Mouse (Mus musculus): Measurements from ENCODE around the gene Fis1.
A peak's percentile ranks its signal among the peaks of the same experiment; 100 is the strongest.
"Not testable (repeated sequence)": the region's sequence is repeated elsewhere in the genome, so short reads cannot be mapped to it uniquely, and the experiment has no call there.

Fis1 gene

DNA sequence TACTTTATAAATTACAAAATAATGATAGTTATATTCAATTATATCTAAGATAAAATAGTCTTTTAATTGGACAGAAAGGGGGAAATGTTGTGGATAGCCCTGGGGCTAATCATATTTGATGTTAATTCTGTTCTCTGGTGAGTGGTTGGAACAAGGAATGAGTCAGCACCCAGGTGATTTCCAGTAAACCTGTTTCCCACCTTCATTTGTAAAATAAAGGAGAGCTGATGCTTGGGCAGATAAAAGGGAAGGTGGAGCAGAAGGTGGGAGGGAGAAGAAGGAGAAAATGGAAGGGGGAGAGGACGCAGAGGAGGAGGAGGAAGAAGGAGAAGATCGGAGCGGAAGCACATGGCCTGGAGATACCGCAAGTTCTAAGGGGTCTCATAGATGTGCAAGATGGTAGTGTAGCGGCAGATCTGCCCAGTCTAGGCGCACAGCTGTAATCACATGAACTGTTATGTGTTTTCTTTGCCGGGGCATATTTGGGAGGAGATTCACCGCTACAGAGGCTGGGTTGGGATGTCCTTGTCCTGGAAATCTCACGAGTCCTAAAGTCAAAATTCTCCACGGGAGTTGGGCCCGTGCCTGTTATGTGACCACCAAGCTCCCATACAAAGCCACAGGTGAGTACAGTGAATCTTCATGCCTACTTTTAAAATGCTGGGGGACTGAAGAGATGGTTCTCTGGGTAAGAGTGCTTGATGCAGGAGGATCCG is 12.1 kb upstream of the Fis1 start:
- no peak for DNase-seq (ENCODE audit: low spot score in 2 of 2)

DNA sequence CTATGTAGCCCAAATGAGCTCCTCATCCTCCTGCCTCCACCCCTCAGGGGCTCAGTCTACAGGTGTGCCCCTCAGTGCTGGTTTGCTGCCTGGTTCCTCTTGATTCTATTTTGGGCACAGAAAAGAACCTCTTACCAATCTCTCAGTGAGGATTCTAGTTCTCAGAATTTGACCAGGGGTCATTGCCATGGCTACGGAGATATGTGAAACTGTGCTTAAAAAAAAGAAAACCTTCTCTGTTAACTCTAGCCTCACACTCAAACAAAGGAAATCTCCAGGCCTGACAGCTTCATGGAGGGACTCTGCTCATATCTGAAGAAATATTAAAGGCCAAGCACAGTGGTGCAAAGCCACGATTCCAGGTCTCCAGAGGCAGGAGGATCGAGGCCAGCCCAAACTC is 10.3 kb upstream of the Fis1 start:
- no peak for DNase-seq (ENCODE audit: low spot score in 2 of 2)

DNA sequence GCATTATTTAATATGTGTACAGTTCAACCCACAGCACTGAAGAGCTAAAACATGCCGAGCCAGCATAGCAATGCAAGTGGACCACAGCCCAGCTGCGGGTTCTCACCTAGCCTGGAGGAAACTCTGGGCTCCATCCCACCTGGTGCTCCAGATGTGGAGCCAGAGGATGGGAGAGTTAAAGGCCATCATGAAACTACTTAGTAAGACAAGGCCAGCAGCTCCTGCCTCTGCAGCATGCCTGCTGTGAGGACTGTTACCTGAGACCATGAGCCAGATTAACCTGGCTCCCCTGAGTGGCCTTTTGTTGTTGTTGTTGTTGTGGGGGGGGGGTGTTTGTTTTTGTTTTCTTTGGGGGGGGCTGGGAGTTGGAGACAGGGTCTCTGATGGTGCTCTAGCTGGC is 9.7 kb upstream of the Fis1 start:
- DNase-seq (ENCODE audit: low spot score in 2 of 2), result no peak

DNA sequence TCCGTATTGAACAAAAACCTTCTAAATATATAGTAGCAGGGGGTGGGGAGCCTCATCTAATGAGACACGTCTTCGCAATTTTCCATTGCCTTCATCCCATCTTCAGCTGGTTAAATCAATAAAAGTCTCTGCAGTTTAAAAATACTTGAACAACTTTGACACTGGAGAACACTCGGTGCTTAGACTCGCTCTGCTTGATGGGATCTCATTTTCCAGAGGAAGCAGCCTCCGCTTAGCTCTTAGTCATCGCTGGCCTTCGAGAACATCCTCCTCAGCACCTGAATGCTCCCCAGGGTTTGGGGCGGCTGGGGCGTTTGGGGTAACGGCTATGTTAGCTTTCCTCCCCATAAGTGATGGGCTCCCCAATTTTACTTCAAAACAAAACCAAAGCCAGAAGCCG is 8.0 kb upstream of the Fis1 start:
- no peak for DNase-seq (ENCODE audit: low spot score in 2 of 2)

DNA sequence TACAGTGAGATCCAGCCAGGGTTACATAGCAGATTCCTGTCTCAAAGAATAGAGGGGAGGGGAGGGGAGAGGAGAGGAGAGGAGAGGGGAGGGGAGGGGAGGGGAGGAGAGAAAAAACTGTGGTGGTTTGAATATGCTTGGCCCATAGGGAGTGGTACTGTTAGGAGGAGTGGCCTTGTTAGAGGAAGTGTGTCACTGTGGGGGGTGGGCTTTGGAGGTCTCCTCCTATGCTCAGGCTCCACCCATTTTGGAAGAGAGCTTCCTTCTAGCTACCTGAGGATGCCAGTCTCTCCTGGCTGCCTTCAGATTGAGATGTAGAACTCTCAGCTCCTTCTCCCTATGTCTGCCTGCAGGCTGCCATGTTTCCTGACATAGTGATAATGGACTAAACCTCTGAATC is 5.2 kb upstream of the Fis1 start:
- no peak for DNase-seq (ENCODE audit: low spot score in 2 of 2)

DNA sequence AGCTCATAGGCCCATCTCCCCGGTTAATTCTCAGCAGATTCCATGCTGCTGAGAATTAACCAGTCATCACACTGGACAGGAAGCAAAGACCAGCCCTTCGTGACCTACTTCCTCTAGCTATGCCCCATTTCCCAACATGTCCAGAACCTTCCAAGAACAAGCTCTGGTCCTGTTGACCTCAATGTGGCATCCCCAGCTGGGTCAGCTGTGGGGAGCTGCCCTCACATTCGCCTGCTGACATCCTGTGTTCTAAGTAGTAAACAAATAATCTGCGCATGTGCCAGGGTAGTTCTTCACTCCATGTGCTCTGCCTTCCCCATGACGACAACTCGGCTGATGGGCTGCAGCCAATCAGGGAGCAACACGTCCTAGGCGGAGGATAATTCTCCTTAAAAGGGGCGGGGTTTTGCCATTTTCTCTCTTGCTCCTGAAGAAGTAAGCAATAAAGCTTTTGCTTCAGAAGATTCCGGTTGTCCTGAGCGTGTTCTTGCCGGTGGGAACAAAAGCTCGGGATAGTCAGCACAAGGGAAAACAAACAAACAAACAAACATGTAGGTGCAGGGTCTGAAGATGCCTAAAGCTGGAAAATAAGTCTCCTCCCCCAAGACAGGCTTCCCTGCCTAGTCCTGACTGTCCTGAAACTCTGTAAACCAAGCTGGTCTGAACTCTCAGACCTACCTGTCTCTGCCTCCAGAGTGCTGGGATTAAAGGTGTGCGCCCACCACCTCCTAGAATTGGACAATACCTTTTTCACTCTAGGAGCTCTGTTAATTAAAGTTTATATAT is 3.3 kb upstream of the Fis1 start:
- DNase-seq (ENCODE audit: low spot score in 2 of 2), result not testable (repeated sequence)

DNA sequence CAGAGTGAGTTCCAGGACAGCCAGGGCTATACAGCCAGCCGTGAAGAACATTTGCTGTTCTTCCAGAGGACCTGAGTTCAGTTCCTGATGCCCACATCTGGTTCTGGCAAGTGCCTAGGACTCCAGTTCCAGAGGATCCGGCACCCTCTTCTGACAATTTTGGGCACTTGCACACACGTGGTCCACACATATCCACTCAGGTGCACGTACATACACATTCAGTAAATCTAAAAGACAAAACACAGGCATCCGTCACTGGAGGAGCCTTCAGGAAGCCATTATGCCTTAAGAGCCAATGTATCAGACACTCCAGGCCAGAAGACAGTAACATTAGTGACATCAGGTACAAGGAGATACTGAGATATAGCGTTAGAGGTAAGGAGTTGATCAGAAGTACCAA is 2.6 kb upstream of the Fis1 start:
- no peak for DNase-seq (ENCODE audit: low spot score in 2 of 2)

DNA sequence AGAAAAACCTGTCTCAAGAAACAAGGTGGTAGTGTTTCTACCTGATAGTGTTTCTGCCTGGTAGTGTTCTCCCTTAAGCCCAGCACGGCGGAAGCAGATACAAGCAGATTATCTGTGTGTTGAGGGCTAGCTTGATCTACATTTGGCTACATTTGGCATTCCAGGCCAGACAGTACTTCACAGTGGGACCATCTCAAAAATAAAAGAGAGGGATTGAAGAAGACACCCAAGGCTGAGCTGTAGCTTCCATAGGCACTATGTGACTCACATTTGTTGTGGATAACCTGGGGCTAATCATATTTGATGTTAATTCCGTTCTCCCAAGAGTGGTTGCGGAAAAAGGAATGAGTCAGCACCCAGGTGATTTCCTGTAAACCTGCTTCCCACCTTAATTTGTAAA is 922 bp upstream of the Fis1 start:
- DNase-seq (ENCODE audit: low spot score in 2 of 2), result no peak

DNA sequence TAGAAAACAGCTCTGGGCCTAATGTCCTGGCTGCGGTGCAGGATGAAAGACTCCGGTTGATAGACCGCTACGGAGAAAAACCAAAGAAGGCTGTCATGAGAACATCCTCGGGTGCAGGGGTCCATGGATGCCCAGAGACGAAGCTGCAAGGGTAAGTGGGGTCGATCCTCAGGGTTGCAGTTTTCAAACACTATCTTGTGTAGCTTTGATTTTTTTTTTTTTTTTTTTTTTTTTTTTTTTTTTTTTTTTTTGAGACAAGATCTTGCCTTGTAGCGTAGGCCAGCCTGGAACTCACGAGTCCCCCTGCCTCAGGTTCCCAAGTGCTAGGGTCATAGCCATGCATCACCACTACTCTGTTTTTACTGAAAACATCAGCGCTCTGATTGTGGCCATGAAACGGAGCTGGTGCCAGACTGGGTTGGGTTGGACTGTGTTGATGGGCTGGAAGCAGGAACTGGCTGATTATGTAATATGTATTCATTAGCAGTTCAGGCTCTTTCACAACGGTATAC is 421 bp downstream of the Fis1 start:
- DNase-seq (ENCODE audit: low spot score in 2 of 2), result no peak

DNA sequence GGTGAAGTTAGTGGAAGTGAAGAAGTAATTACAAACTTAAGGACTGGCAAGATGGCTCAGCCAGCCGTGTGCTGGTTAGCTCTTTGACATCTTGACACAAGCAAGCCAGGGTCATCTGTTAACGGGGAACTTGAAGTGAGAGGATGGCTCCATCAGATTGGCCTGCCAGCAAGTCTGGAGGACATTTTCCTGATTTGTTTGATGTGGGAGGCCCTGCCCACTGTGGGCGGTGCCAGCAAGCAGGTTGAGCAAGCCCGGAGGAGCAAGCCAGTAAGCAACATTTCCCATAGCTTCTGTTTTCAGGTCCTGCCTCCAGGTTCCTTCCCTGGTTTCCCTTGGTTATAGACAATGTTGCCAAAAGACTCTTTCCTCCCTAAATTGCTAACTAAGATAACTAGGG is 2.5 kb downstream of the Fis1 start:
- no peak for DNase-seq (ENCODE audit: low spot score in 2 of 2)

DNA sequence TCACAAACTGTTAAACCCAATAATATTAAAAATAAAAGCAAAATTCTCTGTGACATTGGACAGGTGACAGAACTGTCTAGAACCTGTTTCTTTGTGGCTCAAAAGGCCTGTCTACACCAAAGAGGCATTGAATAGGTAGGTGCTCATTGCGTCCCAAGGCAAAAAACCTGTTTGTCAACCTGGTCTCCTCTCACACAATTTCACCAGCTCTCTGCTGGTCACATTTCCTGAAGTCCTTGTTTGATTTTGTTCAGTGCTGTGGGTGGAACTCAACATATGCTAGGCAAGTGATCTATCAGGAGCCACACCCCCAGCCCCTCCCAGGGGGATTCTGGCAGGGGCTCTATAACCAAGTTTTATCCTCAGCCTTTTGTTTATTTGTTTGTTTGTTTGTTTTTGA is 4.2 kb downstream of the Fis1 start:
- DNase-seq (ENCODE audit: low spot score in 2 of 2), result no peak

DNA sequence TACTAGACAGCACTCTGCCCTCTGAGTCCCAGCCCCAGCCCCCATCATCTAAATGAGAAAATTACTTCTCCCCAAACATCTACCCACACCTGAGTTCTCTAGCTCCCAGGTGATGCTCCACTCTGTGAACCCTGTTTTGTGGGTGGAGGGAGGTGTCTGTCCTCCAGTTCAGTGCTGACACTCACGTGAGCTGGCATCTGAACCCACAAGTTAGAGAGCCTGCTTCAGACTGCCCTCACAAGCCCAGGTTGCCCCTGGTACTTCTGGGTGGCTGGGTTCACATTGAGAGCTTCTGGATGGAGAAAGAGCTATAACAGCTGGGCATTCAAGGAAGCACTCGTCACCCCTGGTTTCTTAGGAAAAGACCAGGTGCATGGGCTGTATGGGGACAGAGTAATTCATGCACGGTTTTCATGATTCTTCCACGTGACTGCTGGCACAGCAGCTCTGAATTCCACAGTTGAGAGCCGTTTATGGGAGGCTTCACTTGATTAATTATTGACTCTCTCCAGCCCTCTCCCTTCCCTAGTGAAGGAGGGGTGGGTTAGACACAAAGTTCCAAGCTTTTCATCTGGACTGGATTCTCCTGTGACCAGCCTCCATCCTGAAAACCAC is 6.0 kb downstream of the Fis1 start:
- no peak for DNase-seq (ENCODE audit: low spot score in 2 of 2)

DNA sequence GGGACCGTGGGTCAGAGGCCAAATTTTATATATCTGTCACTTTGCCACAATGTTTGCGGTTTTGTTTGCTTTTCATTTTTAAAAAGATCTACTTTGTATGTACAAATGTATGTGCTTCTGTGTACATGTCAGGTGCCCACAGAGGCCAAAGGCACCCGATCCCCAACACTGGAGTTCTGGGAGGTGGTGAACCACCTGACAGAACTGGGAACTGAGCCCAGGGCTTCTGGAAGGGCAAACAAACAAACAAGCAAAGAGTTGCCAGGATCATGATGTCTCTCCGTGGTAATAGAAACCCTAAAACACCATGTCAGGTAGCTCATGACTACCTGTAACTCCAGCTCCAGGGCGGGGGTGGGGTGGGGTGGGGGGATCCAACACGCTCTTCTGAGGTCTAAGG is 7.0 kb downstream of the Fis1 start:
- DNase-seq (ENCODE audit: low spot score in 2 of 2), result no peak

DNA sequence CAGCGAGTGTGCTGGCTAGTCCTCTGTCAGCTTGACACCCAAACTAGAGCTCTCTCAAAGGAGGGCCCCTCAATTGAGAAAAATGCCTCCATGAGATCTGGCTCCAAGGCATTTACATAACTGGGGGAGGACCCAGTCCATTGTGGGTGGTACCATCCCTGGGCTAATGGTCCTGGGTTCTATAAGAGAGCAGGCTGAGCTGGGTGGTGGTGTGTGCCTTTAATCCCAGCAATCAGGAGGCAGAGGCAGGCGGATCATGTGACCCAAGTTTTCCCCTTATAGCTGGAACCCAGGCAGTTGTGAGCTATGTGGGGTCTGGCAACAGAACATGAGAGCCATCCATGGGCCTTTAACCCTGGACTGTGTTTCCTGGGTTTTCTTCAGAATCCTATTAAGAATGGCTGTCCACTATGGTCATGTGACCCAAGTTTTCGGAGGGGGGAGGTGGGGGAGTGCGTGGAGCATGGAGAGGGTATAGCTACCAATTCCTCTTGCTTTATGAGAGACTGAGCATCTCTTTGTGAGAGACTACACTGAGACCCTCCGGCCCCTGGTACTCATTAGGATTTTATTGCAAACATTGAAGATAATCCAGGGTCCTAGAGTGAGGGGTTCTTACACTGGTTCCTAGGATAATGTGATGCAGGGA is 8.4 kb downstream of the Fis1 start:
- DNase-seq (ENCODE audit: low spot score in 2 of 2), result no peak

DNA sequence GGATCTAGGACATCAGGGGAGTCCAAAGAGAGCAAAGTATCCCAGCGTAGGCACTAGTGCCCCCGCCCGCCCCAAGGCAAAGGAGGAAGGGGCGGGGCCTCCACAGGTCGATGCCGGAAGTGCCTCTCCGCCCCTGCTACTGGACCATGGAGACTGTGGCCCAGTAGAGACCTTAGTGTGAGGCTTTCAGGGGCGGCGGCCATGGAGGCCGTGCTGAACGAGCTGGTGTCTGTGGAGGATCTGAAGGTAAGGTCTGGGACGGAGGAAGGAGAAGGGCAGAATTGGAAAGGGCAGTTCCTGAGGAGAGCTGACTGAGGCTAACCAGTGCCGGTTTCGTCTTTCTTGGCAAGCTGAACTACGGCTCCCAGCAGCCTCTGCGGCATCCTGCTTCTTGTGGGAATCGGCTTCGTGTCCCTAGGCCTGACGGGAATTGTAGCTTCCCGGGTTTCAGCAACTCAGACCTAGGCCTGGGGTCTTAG is 8.9 kb downstream of the Fis1 start:
- DNase-seq (ENCODE audit: low spot score in 2 of 2), result peak; percentile 88 to 93

DNA sequence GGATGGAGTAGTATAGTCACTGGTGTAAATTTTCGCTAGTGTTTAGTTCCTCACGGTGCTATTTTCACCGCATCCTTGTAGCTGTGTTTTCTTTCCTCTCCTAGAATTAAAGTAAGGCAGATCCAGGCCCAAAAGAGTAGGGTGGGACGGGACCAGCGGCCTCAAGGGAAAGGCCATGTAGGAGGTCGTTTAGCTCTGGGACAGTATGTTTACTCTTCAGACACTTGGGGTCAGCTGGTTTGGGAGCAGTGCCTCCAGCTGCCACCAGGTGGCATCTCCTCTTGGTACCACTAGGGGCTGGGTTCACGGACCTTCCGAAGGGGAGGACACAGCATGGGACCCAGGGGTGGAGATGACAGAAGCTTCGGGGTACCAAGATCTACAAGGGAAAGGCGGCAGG is 9.4 kb downstream of the Fis1 start:
- peak; percentile 86 to 95 for DNase-seq (ENCODE audit: low spot score in 2 of 2)

DNA sequence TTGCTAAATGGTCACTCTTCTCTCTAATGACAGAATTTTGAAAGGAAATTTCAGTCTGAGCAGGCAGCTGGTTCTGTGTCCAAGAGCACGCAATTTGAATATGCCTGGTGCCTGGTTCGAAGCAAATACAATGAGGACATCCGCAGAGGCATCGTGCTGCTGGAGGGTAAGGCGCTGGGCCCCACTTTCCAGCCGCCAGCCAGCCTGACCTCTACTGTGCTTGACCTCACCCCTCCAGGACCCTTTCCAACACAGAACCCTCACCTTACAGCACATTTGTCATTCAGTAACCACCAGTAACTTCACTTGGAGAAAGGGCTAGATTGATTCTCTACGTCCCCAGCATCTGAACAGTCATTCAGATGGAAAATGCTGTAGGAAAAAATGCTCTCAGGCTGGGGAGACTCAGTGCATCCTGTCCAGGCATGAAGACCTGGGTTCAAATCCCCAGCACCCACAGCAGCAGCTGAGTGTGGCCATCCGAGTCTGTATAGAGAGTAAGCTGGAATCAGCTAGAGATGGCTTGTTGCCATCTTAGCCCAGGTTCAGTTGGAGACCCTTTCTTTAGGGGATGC is 10.0 kb downstream of the Fis1 start:
- DNase-seq (ENCODE audit: low spot score in 2 of 2), result no peak

DNA sequence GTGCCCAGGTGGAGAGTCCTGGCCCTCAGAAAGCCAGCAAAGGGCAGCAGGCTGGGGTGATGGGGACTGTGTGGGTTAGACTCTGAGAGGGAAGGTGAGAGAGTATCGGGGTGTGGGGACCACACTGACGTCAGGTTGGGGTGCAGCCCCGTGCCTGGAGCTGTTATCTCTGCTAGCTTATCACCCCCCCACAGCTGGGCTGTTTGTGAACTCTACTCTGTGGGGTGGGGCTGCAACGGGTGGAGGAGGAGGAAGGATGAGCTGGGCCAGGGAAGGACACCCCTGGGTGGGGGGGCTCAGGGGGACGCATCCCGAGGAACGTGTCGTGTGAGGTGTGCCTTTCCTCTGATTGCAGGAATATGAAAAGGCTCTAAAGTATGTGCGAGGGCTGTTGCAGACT is 12.1 kb downstream of the Fis1 start:
- DNase-seq (ENCODE audit: low spot score in 2 of 2), result peak; percentile 66 to 79

DNA sequence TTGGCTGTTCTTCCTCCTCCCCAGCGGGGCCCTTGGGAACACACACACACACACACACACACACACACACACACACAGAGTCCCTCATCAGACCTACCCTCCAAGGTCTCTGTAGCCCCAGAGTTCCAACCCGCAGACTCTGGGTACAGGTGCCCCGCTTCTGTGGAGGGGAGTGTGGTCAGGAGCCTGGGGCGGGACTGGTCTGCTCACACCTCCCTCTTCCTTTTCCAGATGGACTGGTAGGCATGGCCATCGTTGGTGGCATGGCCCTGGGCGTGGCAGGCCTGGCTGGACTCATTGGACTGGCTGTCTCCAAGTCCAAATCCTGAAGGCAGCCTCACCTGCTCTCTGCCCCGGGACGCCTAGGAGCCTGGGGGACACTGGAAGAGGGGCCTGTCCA is 12.6 kb downstream of the Fis1 start:
- DNase-seq (ENCODE audit: low spot score in 2 of 2), result peak in 1 of 2 experiments; percentile 71

DNA sequence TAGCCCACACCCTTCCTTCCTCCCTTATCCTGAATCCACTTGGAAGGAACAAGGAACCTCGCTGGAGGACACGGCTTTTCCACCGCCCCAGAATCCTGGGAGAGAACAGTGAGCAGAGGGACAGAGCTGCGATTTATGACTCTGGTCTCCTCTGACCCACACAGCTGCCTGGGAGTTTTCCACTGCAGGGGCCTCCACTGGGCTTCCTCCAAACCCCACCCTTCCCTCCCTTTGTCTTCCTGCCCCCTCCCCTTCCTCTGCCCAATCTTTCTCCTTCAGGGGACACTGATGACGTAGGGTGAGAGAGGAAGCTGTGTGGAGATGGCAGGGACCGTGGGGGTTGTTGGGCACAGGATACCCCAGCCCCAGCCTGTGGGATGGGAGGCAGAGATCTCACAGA is 13.3 kb downstream of the Fis1 start, which contains the start of gene Cldn15:
Gene Cldn15 (plus strand): TSS at position 286 of the 400 bp plus-strand sequence.
- no peak for DNase-seq (ENCODE audit: low spot score in 2 of 2)

DNA sequence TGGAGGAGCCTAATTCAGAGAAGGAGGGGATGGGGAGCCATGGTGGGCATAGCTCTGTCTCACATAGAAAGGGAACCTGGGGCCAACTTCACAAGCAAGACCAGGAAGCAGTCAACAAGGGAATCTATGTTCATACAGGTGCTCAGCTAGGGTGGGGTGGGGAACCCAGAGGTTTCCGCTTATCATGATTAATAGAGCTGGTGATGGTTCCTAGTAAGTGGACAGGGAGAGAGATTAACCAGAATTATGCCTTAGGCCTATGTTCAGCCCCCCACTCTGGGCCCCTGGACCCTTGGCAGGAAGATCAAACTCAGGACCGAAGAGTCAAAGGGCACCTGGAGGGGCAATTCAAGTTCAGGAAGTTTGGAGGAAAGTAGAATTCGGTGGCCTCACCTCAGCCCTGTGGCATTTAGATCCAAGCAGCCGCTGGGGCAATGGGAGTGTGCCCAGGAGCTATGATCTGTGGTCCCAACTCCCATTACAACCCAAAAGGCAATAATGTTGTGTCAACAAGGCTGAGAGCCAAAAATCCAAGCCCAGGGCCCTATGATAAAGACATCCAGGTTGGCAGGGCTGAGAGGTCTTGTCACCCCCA is 13.9 kb downstream of the Fis1 start:
- DNase-seq (ENCODE audit: low spot score in 2 of 2), result no peak

Data from spleen, postnatal 4 days (tissue).